Mouse (Mus musculus) adrenal gland (tissue): ENCODE measurements at regions not wholly inside any gene's neighbourhood (a gene's known extent, or its start where the extent isn't known, plus 50 kb on each side); places are given as distances from the start of the nearest gene placed in this dataset.

Experiments used
- intact Hi-C: fragments of 180-260 bp; cut with DNase I; formaldehyde crosslinking; loops from one replicate; pipeline ENCODE4 v1.15.1; 2025

DNA sequence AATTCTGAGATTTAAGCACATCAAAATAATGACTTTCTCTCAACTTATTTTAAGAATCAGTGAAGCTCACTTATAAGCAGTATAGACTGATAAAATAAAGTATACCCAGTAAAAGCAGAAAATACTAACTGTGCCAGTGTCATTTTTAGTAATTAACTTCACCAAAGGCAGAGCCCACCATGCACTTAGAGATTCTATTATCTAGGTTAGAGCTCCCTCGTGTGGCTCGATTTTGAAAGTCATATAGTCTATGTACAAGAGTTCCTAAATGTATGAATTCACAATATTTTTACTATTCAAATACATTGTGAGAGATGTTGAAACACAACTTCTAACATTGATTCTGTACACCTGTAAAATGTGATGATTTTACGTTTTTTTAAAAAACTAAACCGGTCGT is 589.3 kb downstream of the Kcnj3 start:
- intact Hi-C loops, result loop anchor here (5.0 to 10.0 kb wide), 2 partner anchors 720 to 933 kb away; no protein-coding TSS in a partner anchor

DNA sequence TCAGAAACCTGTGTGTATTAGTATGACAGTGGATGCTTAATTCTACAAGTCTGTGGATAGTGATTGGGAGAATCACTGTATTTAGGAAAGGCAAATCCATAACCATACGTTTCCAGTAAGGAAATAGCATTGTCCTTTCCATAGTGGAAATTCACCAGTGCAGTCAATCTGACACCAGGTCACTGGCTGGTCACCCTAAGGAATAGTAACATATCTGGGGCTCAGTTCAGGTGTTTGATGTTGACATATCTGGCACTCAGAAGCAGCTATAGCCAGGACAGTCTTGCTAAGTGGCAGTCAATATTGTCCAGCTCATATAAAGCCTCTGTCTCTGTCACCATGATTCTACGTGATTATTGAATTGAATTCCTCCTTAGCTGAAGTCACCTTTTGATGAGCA is 593.2 kb downstream of the Kcnj3 start:
- intact Hi-C loops, result loop anchor here (5.0 to 10.0 kb wide), 2 partner anchors 724 to 937 kb away; no protein-coding TSS in a partner anchor
